Mouse (Mus musculus): Measurements from ENCODE around the gene Dhx33. TPM values are rescaled to one million over a fixed set of nuclear protein-coding genes. Genes with fewer than 3 reads are reported as not detected.
A peak's percentile ranks its signal among the peaks of the same experiment; 100 is the strongest.

Gene Dhx33
- polyA plus RNA-seq, 1 experiment from 2014 or later: 16.8 TPM

DNA sequence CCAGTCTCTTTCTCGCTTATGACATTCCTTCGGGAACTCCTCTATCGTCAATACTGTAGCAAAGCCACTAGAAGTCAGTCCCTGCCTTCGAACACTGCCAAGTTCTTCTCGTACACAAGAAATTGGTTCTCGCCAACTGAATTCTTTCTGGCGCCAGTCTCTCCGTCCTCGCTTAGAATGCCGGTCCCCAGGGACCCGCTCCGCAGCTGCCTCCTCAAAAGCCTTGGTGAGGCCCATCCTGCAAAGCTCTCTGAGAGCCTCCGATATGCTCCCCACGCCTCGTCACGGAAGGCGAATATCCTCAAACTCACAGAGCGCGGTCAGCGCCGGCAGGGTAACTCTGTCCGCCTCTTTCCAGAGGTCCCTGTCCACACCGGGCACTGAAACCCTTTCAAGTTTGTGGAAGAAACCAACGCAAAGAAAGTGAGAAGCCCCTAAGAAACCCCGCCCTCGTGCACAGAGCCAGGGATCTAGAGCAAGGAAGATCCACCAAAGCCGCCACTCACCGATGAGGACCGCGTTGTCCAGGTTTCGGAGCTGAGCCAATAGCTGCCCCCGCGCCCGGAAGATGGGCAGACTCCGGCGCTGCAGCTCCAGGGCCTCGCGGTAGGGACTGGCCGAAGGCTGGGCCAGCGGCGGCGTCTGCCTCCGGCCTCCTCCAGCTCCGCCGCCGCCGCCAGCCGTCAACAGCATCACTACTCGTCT, 474 bp downstream of the Dhx33 start:
- Histone ChIP-seq H3K4me3 (ENCODE audit: low read depth, low read length) (peak overlapping the region; percentile 81), H3K36me3 (ENCODE audit: control insufficient read depth, insufficient read depth, low read length) (peaks cover 10% of the 10 kb centered on the region), H3K27ac (ENCODE audit: low read depth, low read length) (peak overlapping the region; percentile 57), H3K27me3 (ENCODE audit: control insufficient read depth, insufficient read depth, low read length) (no peaks in the 10 kb centered on the region), H3K9me3 (ENCODE audit: control insufficient read depth, low read length) (no peaks in the 10 kb centered on the region), H3K9ac (replicated peaks; ENCODE audit: low read depth, low read length) (peak overlapping the region; percentile 65), H3K4me2 (ENCODE audit: low read depth, low read length) (peak overlapping the region; percentile 83), H3K4me1 (ENCODE audit: control insufficient read depth, insufficient read depth, low read length) (peaks cover 12% of the 10 kb centered on the region; the same call in 1 of the 2 replicates)
- under 1% methylated on average over 49 of the region's 49 CpGs for WGBS
- peak; percentile 80 for ATAC-seq (ENCODE audit: low read depth)

DNA sequence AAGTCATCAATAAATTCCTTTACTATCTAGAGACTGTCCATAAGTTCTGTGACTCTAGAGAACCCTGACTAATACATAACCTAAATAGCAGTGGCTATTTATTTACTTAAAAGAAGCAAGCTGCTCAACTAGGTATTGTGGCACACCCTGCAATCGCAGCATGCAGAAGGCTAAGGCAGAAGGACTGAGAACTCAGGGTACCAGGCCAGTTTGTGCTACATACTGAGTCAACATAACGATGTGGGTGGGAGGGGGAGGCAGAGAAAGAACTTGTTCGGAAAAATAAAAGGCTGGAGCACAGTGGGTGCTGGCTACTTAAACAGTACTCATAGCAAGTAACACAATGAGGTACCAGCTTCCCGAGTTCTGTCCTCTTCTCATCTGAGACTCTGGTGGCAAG, 3.1 kb downstream of the Dhx33 start:
- no peak for ATAC-seq (ENCODE audit: low read depth)

GRCm38 (mm10) chr11:70982557-70983228, 21.5 kb downstream of the Dhx33 start, which contains the start of gene C1qbp:
Gene C1qbp, minus strand, starts transcription at chr11:70983026.
- H3K4me2 ChIP-seq (ENCODE audit: low read depth, low read length): peak within 1 kb of the TSS; percentile 74
- 0 out of 2 replicates have a peak within 1 kb of the TSS, but pooled peaks have one; percentile 34 for H3K27ac ChIP-seq (ENCODE audit: low read depth, low read length)
- peaks cover 2% of the 10 kb centered on the region; the same call in 1 of the 2 replicates for H3K4me1 ChIP-seq (ENCODE audit: control insufficient read depth, insufficient read depth, low read length)
- peak; percentile 96 for ATAC-seq (ENCODE audit: low read depth)
- H3K27me3 ChIP-seq (ENCODE audit: control insufficient read depth, insufficient read depth, low read length): no peaks in the 10 kb centered on the region
- whole genome bisulfite sequencing: 1% methylated on average over 60 of the region's 64 CpGs
- H3K36me3 ChIP-seq (ENCODE audit: control insufficient read depth, insufficient read depth, low read length): peaks cover 47% of the 10 kb centered on the region
- H3K9ac ChIP-seq (replicated peaks; ENCODE audit: low read depth, low read length): peak within 1 kb of the TSS; percentile 82
- H3K9me3 ChIP-seq (ENCODE audit: control insufficient read depth, low read length): no peaks in the 10 kb centered on the region
- peak within 1 kb of the TSS; percentile 99 for H3K4me3 ChIP-seq (ENCODE audit: low read depth, low read length)

More for the DNA sequence above, 3.1 kb downstream of the Dhx33 start:
- Histone ChIP-seq H3K4me1 (ENCODE audit: control insufficient read depth, insufficient read depth, low read length) (peaks cover 12% of the 10 kb centered on the region; the same call in 1 of the 2 replicates), H3K9me3 (ENCODE audit: control insufficient read depth, low read length) (no peaks in the 10 kb centered on the region), H3K4me2 (ENCODE audit: low read depth, low read length) (no peak overlapping the region), H3K36me3 (ENCODE audit: control insufficient read depth, insufficient read depth, low read length) (peaks cover 20% of the 10 kb centered on the region; the same call in 1 of the 2 replicates), H3K4me3 (ENCODE audit: low read depth, low read length) (no peak overlapping the region), H3K27ac (ENCODE audit: low read depth, low read length) (no peak overlapping the region), H3K27me3 (ENCODE audit: control insufficient read depth, insufficient read depth, low read length) (no peaks in the 10 kb centered on the region), H3K9ac (replicated peaks; ENCODE audit: low read depth, low read length) (no peak overlapping the region)
- WGBS: 97% methylated on average over 4 of the region's 4 CpGs

- ATAC-seq (ENCODE audit: low read depth): no peak; the same call in 1 of the 2 replicates
- Histone ChIP-seq H3K27ac (ENCODE audit: low read depth, low read length) (no peak overlapping the region), H3K9me3 (ENCODE audit: control insufficient read depth, low read length) (no peaks in the 10 kb centered on the region), H3K4me2 (ENCODE audit: low read depth, low read length) (peak overlapping the region; percentile 74), H3K27me3 (ENCODE audit: control insufficient read depth, insufficient read depth, low read length) (no peaks in the 10 kb centered on the region), H3K9ac (replicated peaks; ENCODE audit: low read depth, low read length) (peak overlapping the region; percentile 82), H3K4me3 (ENCODE audit: low read depth, low read length) (peak overlapping the region; percentile 99), H3K4me1 (ENCODE audit: control insufficient read depth, insufficient read depth, low read length) (peaks cover 2% of the 10 kb centered on the region; the same call in 1 of the 2 replicates), H3K36me3 (ENCODE audit: control insufficient read depth, insufficient read depth, low read length) (peaks cover 49% of the 10 kb centered on the region)
- 11% methylated on average over 12 of the region's 12 CpGs for WGBS
These were observed 22.2 kb downstream of the Dhx33 start for GRCm38 (mm10) chr11:70982030-70982429.

DNA sequence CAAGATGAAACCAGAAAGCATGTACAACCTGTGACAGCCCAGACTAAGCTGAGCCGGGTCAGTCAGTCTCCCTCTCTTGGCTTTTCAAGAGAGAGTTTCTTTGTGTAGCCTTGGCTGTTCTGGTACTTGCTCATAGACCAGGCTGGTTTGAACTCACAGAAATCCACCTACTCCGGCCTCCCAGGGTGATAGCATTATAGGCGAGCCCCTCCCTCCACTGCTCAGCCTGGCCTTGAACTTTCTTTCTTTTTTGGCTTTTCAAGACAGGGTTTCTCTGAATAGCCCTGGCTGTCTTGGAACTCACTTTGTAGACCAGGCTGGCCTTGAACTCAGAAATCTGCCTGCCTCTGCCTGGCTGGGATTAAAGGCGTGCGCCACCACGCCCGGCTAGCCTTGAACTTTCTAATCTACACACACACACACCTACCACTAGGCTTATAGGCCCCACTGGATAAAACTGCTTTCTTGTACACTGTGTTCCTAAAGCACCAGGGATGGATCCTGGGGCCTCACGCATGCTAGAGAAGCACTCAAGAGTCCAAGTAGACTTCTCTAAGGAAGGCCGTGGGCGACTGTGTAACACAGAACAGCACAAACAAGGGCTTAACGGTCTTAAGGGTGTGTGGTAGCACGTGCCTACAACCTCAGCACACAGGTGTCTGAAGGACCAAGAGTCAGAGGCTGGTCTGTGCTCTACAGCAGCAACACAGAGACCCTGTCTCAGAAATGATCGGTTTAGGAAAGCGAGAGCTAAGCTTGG, 23.3 kb downstream of the Dhx33 start:
- peaks cover 2% of the 10 kb centered on the region; the same call in 1 of the 2 replicates for H3K4me1 ChIP-seq (ENCODE audit: control insufficient read depth, insufficient read depth, low read length)
- no peak overlapping the region for H3K27ac ChIP-seq (ENCODE audit: low read depth, low read length)
- H3K9ac ChIP-seq (replicated peaks; ENCODE audit: low read depth, low read length): no peak overlapping the region
- no peak overlapping the region for H3K4me3 ChIP-seq (ENCODE audit: low read depth, low read length)
- 97% methylated on average over 14 of the region's 14 CpGs for WGBS
- no peak for ATAC-seq (ENCODE audit: low read depth)
- no peaks in the 10 kb centered on the region for H3K27me3 ChIP-seq (ENCODE audit: control insufficient read depth, insufficient read depth, low read length)
- H3K36me3 ChIP-seq (ENCODE audit: control insufficient read depth, insufficient read depth, low read length): peaks cover 53% of the 10 kb centered on the region
- no peaks in the 10 kb centered on the region for H3K9me3 ChIP-seq (ENCODE audit: control insufficient read depth, low read length)
- no peak overlapping the region for H3K4me2 ChIP-seq (ENCODE audit: low read depth, low read length)

- ATAC-seq (ENCODE audit: low read depth): no peak
- Histone ChIP-seq H3K4me1 (ENCODE audit: control insufficient read depth, insufficient read depth, low read length) (peaks cover 2% of the 10 kb centered on the region; the same call in 1 of the 2 replicates), H3K36me3 (ENCODE audit: control insufficient read depth, insufficient read depth, low read length) (peaks cover 49% of the 10 kb centered on the region), H3K9ac (replicated peaks; ENCODE audit: low read depth, low read length) (no peak overlapping the region), H3K4me2 (ENCODE audit: low read depth, low read length) (no peak overlapping the region), H3K27me3 (ENCODE audit: control insufficient read depth, insufficient read depth, low read length) (no peaks in the 10 kb centered on the region), H3K27ac (ENCODE audit: low read depth, low read length) (no peak overlapping the region), H3K4me3 (ENCODE audit: low read depth, low read length) (no peak overlapping the region), H3K9me3 (ENCODE audit: control insufficient read depth, low read length) (no peaks in the 10 kb centered on the region)
- 79% methylated on average over 6 of the region's 6 CpGs for WGBS
These were observed 24.0 kb downstream of the Dhx33 start for GRCm38 (mm10) chr11:70980232-70980631.

GRCm38 (mm10) chr11:70977293-70977692, 26.9 kb downstream of the Dhx33 start:
- no peaks in the 10 kb centered on the region for H3K27me3 ChIP-seq (ENCODE audit: control insufficient read depth, insufficient read depth, low read length)
- WGBS: 96% methylated on average over 6 of the region's 6 CpGs
- peaks cover 2% of the 10 kb centered on the region; the same call in 1 of the 2 replicates for H3K4me1 ChIP-seq (ENCODE audit: control insufficient read depth, insufficient read depth, low read length)
- H3K9ac ChIP-seq (replicated peaks; ENCODE audit: low read depth, low read length): no peak overlapping the region
- H3K4me2 ChIP-seq (ENCODE audit: low read depth, low read length): no peak overlapping the region
- no peaks in the 10 kb centered on the region for H3K9me3 ChIP-seq (ENCODE audit: control insufficient read depth, low read length)
- no peak overlapping the region for H3K4me3 ChIP-seq (ENCODE audit: low read depth, low read length)
- ATAC-seq (ENCODE audit: low read depth): no peak
- peaks cover 60% of the 10 kb centered on the region for H3K36me3 ChIP-seq (ENCODE audit: control insufficient read depth, insufficient read depth, low read length)
- H3K27ac ChIP-seq (ENCODE audit: low read depth, low read length): no peak overlapping the region

DNA sequence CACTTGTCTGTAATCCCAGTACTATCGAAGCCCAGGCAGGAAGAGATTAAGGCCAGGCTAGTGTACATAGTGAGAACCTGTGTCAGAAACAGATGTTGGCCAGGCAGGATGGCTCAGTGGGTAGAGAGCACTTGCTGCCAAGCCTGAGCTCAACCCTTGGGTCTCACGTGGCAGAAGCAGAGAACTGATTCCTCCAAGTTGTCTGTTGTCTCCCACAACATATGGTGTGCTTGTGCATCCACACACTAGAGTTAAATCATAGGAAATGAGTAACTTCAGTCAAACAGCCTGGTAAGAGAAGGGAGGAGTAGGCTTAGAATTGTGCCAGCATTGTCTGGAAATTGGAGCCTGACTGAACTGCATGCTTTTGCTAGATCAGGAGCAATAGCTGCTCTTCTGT, 29.0 kb downstream of the Dhx33 start:
- Histone ChIP-seq H3K4me1 (ENCODE audit: control insufficient read depth, insufficient read depth, low read length) (no peaks in the 10 kb centered on the region), H3K4me2 (ENCODE audit: low read depth, low read length) (no peak overlapping the region), H3K9ac (replicated peaks; ENCODE audit: low read depth, low read length) (no peak overlapping the region), H3K4me3 (ENCODE audit: low read depth, low read length) (no peak overlapping the region), H3K27me3 (ENCODE audit: control insufficient read depth, insufficient read depth, low read length) (no peaks in the 10 kb centered on the region), H3K9me3 (ENCODE audit: control insufficient read depth, low read length) (no peaks in the 10 kb centered on the region), H3K27ac (ENCODE audit: low read depth, low read length) (no peak overlapping the region), H3K36me3 (ENCODE audit: control insufficient read depth, insufficient read depth, low read length) (peaks cover 55% of the 10 kb centered on the region)
- ATAC-seq (ENCODE audit: low read depth): no peak
- 77% methylated on average over 2 of the region's 2 CpGs for WGBS

All from neural tube, embryonic 14.5 days (tissue).